Mouse (Mus musculus): Measurements from ENCODE around the gene Supt6. TPM values are rescaled to one million over a fixed set of nuclear protein-coding genes. Genes with fewer than 3 reads are reported as not detected.

Supt6 gene
- polyA plus RNA-seq, 1 experiment from 2014 or later, result 25.3 TPM

DNA sequence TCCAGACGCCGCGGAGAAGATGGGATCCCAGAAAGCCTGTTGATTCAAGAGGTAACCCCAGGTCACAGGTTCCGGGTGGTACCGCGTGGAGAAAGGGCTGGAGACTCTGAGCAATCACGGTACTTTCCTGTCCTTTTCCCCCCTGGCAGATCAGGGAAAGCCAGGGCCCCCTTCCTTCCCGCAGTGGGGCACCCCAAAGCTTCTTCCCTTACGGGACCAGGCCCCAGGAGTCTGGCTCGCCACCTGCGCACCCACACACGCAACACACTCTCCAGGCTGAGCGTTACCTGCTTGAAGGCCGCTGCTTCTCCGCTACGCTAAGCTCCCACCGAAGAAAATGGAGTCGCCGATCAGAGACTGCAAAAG, 543 bp downstream of the Supt6 start:
- WGBS, result under 1% methylated on average over 19 of the region's 19 CpGs
- Histone ChIP-seq H3K9me3 (ENCODE audit: control insufficient read depth, low read length) (no peaks in the 10 kb centered on the region), H3K4me1 (replicated peaks; ENCODE audit: control insufficient read depth, insufficient read depth, low read length) (peaks cover 31% of the 10 kb centered on the region), H3K4me2 (replicated peaks) (peak overlapping the region; percentile 91), H3K27ac (peak overlapping the region; percentile 92), H3K36me3 (replicated peaks; ENCODE audit: control insufficient read depth, insufficient read depth) (peaks cover 11% of the 10 kb centered on the region; the same call in 1 of the 2 replicates), H3K4me3 (replicated peaks; ENCODE audit: low read length) (peak overlapping the region; percentile 86), H3K27me3 (ENCODE audit: control insufficient read depth, insufficient read depth, low read length) (no peaks in the 10 kb centered on the region), H3K9ac (peak overlapping the region; percentile 92)
- ATAC-seq (ENCODE audit: low FRiP score) (peak; percentile 31), DNase-seq (ENCODE audit: low spot score) (no peak)

DNA sequence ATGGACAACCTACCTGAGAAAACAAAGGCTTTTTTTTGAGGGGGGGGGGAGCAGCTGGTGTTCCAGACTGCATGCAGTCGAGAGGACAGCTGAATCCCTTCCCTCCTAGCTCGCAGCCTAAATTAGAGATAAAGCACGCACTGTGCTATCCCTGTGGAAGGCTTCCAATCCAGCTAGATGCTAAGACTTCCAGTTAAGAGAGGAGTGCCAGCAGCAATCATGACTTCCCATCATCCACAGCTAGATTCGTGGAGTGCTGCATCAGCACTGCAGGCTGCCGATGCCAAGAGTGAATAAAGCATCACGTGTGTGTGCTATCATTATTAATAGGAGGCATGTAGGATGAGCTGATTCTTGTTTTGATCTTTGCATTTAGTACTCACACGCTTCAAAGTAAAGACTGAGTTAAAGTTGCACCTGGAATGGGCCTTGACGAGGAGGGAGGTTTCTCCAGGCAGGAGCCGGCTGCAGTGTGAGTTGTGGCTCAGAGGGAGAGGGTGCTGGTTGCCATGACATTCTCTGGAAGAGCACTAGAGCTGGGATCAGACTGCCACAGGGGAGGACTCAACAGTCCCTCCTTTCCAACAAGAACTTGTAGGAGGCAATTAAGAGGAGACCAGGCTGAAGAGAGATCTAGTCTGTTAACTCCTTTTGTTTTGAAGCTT, 5.5 kb downstream of the Supt6 start:
- 84% methylated on average over 9 of the region's 9 CpGs for WGBS
- DNase-seq (ENCODE audit: low spot score), result no peak

DNA sequence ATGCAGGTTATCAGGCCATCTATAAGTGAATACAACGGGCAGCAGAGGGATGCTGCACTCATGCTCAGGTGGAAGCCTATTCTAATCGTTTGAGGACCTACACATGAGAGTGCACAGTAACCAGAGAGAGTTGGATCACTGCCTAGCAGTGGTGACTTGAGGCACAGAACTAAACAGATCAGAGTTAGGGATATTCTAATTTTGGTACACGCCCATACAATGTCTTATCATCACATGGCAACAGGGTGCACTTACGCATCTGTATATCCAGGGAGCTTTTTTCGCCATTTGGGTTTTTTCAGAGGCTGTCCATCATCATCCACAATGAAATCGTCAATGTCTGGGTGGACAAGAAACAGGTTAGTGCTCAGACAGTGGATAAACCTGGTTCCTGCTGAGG, 14.3 kb downstream of the Supt6 start:
- Histone ChIP-seq H3K9me3 (ENCODE audit: control insufficient read depth, low read length) (no peaks in the 10 kb centered on the region), H3K4me2 (replicated peaks) (no peak overlapping the region), H3K9ac (no peak overlapping the region), H3K4me1 (replicated peaks; ENCODE audit: control insufficient read depth, insufficient read depth, low read length) (no peaks in the 10 kb centered on the region), H3K4me3 (replicated peaks; ENCODE audit: low read length) (no peak overlapping the region), H3K27ac (no peak overlapping the region), H3K27me3 (ENCODE audit: control insufficient read depth, insufficient read depth, low read length) (no peaks in the 10 kb centered on the region), H3K36me3 (replicated peaks; ENCODE audit: control insufficient read depth, insufficient read depth) (peaks cover 93% of the 10 kb centered on the region)
- 96% methylated on average over 6 of the region's 6 CpGs for WGBS
- DNase-seq (ENCODE audit: low spot score) (no peak), ATAC-seq (ENCODE audit: low FRiP score) (no peak)

More for the DNA sequence above, 5.5 kb downstream of the Supt6 start:
- ATAC-seq (ENCODE audit: low FRiP score), result no peak
- Histone ChIP-seq H3K4me3 (replicated peaks; ENCODE audit: low read length) (no peak overlapping the region), H3K4me2 (replicated peaks) (no peak overlapping the region), H3K27ac (no peak overlapping the region), H3K9me3 (ENCODE audit: control insufficient read depth, low read length) (no peaks in the 10 kb centered on the region), H3K36me3 (replicated peaks; ENCODE audit: control insufficient read depth, insufficient read depth) (peaks cover 22% of the 10 kb centered on the region), H3K27me3 (ENCODE audit: control insufficient read depth, insufficient read depth, low read length) (no peaks in the 10 kb centered on the region), H3K4me1 (replicated peaks; ENCODE audit: control insufficient read depth, insufficient read depth, low read length) (peaks cover 10% of the 10 kb centered on the region), H3K9ac (no peak overlapping the region)

DNA sequence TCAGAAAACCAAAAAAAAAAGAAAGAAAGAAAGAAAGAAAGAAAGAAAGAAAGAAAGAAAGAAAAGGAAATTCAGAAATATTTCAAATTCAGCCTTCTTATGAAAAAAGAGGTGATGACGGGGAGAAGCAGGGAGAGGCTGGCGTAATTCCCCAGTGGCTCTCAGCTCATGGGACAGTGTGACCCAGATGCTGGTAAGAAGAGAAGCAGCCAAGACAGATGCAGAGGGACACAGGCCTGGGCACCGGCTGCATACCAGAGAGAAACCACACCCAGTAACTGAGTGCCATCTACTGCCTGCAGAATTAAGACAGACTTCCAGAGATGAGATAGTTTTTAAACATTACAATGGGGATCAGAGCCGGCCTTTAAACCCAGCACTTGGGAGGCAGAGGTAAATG, 22.2 kb downstream of the Supt6 start:
- Histone ChIP-seq H3K4me1 (replicated peaks; ENCODE audit: control insufficient read depth, insufficient read depth, low read length) (no peaks in the 10 kb centered on the region), H3K9me3 (ENCODE audit: control insufficient read depth, low read length) (no peaks in the 10 kb centered on the region), H3K4me3 (replicated peaks; ENCODE audit: low read length) (no peak overlapping the region), H3K27ac (no peak overlapping the region), H3K9ac (no peak overlapping the region), H3K4me2 (replicated peaks) (no peak overlapping the region), H3K36me3 (replicated peaks; ENCODE audit: control insufficient read depth, insufficient read depth) (peaks cover 98% of the 10 kb centered on the region), H3K27me3 (ENCODE audit: control insufficient read depth, insufficient read depth, low read length) (no peaks in the 10 kb centered on the region)
- DNase-seq (ENCODE audit: low spot score) (no peak), ATAC-seq (ENCODE audit: low FRiP score) (no peak)
- WGBS, result 92% methylated on average over 4 of the region's 4 CpGs

DNA sequence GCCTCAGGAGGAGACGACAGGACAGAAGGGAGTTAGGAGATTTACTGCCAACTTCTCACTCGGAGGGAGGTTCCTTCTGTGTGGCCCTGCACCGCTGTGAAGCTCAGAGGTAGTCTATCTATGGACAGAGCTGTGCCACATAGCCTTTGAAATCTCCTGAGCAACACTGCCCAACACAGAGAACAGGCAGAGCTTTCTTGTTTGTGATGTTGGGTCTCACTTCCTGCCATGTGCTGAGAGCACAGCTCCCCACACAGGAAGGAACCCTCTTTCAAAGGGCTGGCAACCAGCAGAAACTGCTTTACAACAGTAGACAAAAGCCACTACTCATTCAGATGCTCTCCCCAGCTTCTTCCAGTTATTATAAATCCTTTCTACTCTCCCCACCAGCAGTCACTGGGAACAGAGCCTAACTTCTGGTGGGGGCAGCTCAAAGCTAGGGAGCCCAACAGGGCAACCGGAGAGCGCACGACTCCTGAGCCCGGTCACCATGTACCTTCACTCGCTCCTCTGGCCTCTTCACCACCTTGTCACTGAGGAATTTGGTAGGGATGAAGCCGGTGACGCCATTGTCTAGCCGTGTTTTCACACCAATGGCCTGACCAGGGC, 30.0 kb downstream of the Supt6 start:
- DNase-seq (ENCODE audit: low spot score) (no peak), ATAC-seq (ENCODE audit: low FRiP score) (peak; percentile 24; the same call in 1 of the 2 replicates)
- H3K9ac ChIP-seq, result no peak overlapping the region
- no peaks in the 10 kb centered on the region for H3K9me3 ChIP-seq (ENCODE audit: control insufficient read depth, low read length)
- no peak overlapping the region for H3K27ac ChIP-seq
- 85% methylated on average over 11 of the region's 11 CpGs for WGBS
- no peaks in the 10 kb centered on the region for H3K27me3 ChIP-seq (ENCODE audit: control insufficient read depth, insufficient read depth, low read length)
- H3K36me3 ChIP-seq (replicated peaks; ENCODE audit: control insufficient read depth, insufficient read depth), result peaks cover 100% of the 10 kb centered on the region
- no peaks in the 10 kb centered on the region for H3K4me1 ChIP-seq (replicated peaks; ENCODE audit: control insufficient read depth, insufficient read depth, low read length)
- no peak overlapping the region for H3K4me3 ChIP-seq (replicated peaks; ENCODE audit: low read length)
- H3K4me2 ChIP-seq (replicated peaks), result no peak overlapping the region

DNA sequence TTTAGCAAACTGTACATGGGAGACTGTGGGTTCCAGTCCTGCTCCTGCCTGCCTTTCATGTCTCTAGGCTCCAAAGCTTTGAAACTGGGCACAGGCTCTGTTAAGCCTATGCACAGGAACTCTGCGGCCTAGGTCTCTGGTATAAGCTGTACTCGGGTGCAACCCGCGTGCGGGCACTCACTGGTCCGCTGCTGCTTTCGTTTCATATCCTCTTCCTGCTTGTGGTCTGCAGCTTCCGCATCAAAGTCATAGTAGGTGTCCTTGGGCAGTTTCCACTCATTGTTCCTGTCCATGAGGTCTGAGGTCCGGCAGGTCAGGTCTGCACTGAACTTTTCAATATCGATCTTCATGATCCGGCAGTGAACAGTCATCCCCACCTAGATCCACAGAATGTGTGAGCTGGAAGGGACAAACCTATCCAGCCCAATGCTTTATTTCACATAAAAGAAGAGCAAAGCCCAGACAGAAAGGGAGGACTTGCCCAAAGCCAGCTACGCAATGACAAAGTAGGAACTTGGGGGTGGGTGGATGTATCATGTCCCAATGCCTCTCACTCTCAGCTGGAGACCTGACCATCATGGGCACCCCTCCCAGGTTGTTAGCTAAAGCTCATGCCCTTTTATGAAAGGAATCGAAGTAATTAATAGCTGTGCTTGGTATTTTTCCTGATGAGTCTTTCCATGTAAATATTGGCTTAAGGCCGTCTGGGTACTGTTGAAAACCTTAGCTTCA, 32.5 kb downstream of the Supt6 start:
- H3K4me2 ChIP-seq (replicated peaks), result no peak overlapping the region
- WGBS, result 93% methylated on average over 14 of the region's 14 CpGs
- H3K9ac ChIP-seq, result no peak overlapping the region
- no peak for ATAC-seq (ENCODE audit: low FRiP score)
- no peaks in the 10 kb centered on the region for H3K9me3 ChIP-seq (ENCODE audit: control insufficient read depth, low read length)
- H3K27me3 ChIP-seq (ENCODE audit: control insufficient read depth, insufficient read depth, low read length), result no peaks in the 10 kb centered on the region
- H3K36me3 ChIP-seq (replicated peaks; ENCODE audit: control insufficient read depth, insufficient read depth), result peaks cover 100% of the 10 kb centered on the region
- H3K4me3 ChIP-seq (replicated peaks; ENCODE audit: low read length), result no peak overlapping the region
- DNase-seq (ENCODE audit: low spot score), result no peak
- no peak overlapping the region for H3K27ac ChIP-seq
- no peaks in the 10 kb centered on the region for H3K4me1 ChIP-seq (replicated peaks; ENCODE audit: control insufficient read depth, insufficient read depth, low read length)

DNA sequence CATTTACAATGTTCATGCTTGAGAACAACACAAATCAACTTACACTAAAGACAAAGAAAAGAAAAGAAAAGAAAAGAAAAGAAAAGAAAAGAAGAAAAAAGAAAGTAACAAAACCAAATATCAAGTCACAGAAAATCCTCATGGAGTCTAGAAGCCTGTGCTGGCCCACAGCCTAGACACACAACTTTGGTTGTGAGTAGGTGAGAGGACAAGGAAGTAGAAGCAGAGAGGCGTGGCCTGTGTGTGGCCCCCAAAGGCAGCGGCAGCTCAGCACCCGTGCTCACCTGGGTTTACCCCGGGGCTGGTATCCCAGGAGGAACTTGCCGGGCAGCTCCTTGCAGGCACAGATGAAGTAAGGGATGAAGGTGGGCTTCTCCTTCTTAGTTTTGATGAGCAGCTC, 34.3 kb downstream of the Supt6 start:
- Histone ChIP-seq H3K4me2 (replicated peaks) (no peak overlapping the region), H3K9me3 (ENCODE audit: control insufficient read depth, low read length) (no peaks in the 10 kb centered on the region), H3K27me3 (ENCODE audit: control insufficient read depth, insufficient read depth, low read length) (no peaks in the 10 kb centered on the region), H3K4me1 (replicated peaks; ENCODE audit: control insufficient read depth, insufficient read depth, low read length) (no peaks in the 10 kb centered on the region), H3K4me3 (replicated peaks; ENCODE audit: low read length) (no peak overlapping the region), H3K36me3 (replicated peaks; ENCODE audit: control insufficient read depth, insufficient read depth) (peaks cover 100% of the 10 kb centered on the region), H3K9ac (no peak overlapping the region), H3K27ac (no peak overlapping the region)
- no peak for DNase-seq (ENCODE audit: low spot score)
- ATAC-seq (ENCODE audit: low FRiP score), result no peak
- WGBS, result 91% methylated on average over 5 of the region's 5 CpGs

DNA sequence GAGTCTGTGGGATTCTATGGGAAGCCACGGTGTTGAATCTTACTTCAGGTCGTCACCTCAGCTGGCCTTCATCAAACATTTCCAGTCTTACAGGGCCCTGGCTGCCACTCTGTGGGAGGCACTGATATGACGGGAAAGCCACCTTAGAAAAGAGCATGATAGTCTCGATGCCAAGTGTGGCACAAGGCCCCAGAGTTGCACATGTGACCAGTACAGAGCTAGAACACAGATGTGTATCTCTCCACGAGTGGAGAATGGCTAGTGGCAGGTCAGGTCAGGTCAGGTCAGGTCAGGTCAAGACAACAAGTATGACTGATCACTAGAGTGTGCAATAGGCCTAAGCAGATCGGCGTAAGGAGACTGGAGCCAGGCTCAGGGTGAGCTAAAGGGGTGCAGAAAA, 35.2 kb downstream of the Supt6 start:
- H3K4me1 ChIP-seq (replicated peaks; ENCODE audit: control insufficient read depth, insufficient read depth, low read length), result no peaks in the 10 kb centered on the region
- ATAC-seq (ENCODE audit: low FRiP score) (no peak), DNase-seq (ENCODE audit: low spot score) (no peak)
- H3K27me3 ChIP-seq (ENCODE audit: control insufficient read depth, insufficient read depth, low read length), result no peaks in the 10 kb centered on the region
- no peak overlapping the region for H3K4me3 ChIP-seq (replicated peaks; ENCODE audit: low read length)
- peaks cover 100% of the 10 kb centered on the region for H3K36me3 ChIP-seq (replicated peaks; ENCODE audit: control insufficient read depth, insufficient read depth)
- no peak overlapping the region for H3K27ac ChIP-seq
- no peak overlapping the region for H3K4me2 ChIP-seq (replicated peaks)
- no peak overlapping the region for H3K9ac ChIP-seq
- WGBS, result 72% methylated on average over 7 of the region's 7 CpGs
- no peaks in the 10 kb centered on the region for H3K9me3 ChIP-seq (ENCODE audit: control insufficient read depth, low read length)

DNA sequence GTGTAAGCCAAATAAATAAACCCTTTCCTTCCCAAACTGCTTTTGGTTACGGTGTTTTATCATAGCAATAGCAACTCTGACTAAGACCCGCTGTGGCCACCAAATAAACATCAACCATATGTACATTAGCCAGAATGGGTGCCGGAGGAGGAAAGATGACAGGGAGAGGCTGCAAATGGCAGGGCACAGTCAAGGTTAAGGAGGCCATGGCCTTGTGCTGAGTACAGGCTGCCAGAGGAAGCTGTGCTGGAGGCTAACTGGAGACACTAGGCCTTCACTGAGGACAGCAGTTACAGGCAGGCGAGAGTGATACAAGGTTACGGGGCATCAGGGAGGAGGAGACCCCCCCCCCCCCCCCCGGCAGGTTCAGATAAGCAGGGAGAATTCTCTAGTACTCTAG, 35.9 kb downstream of the Supt6 start:
- no peak overlapping the region for H3K4me2 ChIP-seq (replicated peaks)
- no peaks in the 10 kb centered on the region for H3K9me3 ChIP-seq (ENCODE audit: control insufficient read depth, low read length)
- no peaks in the 10 kb centered on the region for H3K27me3 ChIP-seq (ENCODE audit: control insufficient read depth, insufficient read depth, low read length)
- no peak overlapping the region for H3K27ac ChIP-seq
- H3K4me3 ChIP-seq (replicated peaks; ENCODE audit: low read length), result no peak overlapping the region
- 95% methylated on average over 6 of the region's 6 CpGs for WGBS
- no peak overlapping the region for H3K9ac ChIP-seq
- no peaks in the 10 kb centered on the region for H3K4me1 ChIP-seq (replicated peaks; ENCODE audit: control insufficient read depth, insufficient read depth, low read length)
- no peak for DNase-seq (ENCODE audit: low spot score)
- peaks cover 100% of the 10 kb centered on the region for H3K36me3 ChIP-seq (replicated peaks; ENCODE audit: control insufficient read depth, insufficient read depth)
- ATAC-seq (ENCODE audit: low FRiP score), result no peak

Data from hindbrain, embryonic 14.5 days (tissue).